Mouse (Mus musculus): ENCODE data around the gene Onecut1. TPM values are rescaled to one million over a fixed set of nuclear protein-coding genes. Genes with fewer than 3 reads are reported as not detected.

Onecut1 gene
- polyA plus RNA-seq (2012; rRNA removed; ENCODE audit: low replicate concordance), result 0.33 TPM in 1 of 2 replicates, not detected in the other

GRCm38 (mm10) chr9:74861561-74861980 lies at the start of gene Onecut1:
Gene Onecut1, plus strand, starts transcription at chr9:74861921.

Other genes with a start within 250 kb of the Onecut1 start
- 0.84 and 1.4 TPM in 2 replicates for gene Fam214a, start 91.0 kb downstream of the Onecut1 start, polyA plus RNA-seq (2012; rRNA removed; ENCODE audit: low replicate concordance)
- 3.3 and 3.4 TPM in 2 replicates for gene Arpp19, start 175.7 kb downstream of the Onecut1 start, polyA plus RNA-seq (2012; rRNA removed; ENCODE audit: low replicate concordance)
- gene Myo5a, start 209.1 kb downstream of the Onecut1 start, polyA plus RNA-seq (2012; rRNA removed; ENCODE audit: low replicate concordance), result 0.33 and 0.57 TPM in 2 replicates